Mouse (Mus musculus): Measurements from ENCODE around the gene Ppp1r32. TPM values are rescaled to one million over a fixed set of nuclear protein-coding genes. Genes with fewer than 3 reads are reported as not detected.

Ppp1r32 gene
- polyA plus RNA-seq, 1 experiment from 2014 or later, result 0.15 TPM

- H3K4me2 ChIP-seq (ENCODE audit: low read depth, low read length), result peak overlapping the region; percentile 4; the same call in 1 of the 2 replicates
- WGBS (ENCODE audit: insufficient replicate concordance), result 72% methylated on average over 15 of the region's 15 CpGs
- ATAC-seq (peak; percentile 87), DNase-seq (no peak)
- no peak overlapping the region for H3K4me3 ChIP-seq (ENCODE audit: low read depth, low read length)
- H3K9me3 ChIP-seq (ENCODE audit: low read length), result no peaks in the 10 kb centered on the region; the same call in 1 of the 2 replicates
- H3K4me1 ChIP-seq (ENCODE audit: insufficient read depth), result no peaks in the 10 kb centered on the region
- no peak overlapping the region for H3K9ac ChIP-seq (replicated peaks)
- H3K36me3 ChIP-seq (replicated peaks; ENCODE audit: insufficient read depth, low read length), result no peaks in the 10 kb centered on the region
- no peaks in the 10 kb centered on the region for H3K27me3 ChIP-seq (ENCODE audit: insufficient read depth, low read length)
- H3K27ac ChIP-seq (ENCODE audit: low read depth), result 0 out of 2 replicates have a peak overlapping the region, but pooled peaks have one; percentile 30
- TF ChIP-seq CTCF (IDR thresholded peaks at IDR 0.05; ENCODE audit: low read depth), result no peak
- TF ChIP-seq EP300 (IDR thresholded peaks at IDR 0.05; ENCODE audit: low read depth), result peak; percentile 47; the same call in 1 of the 2 replicates
Measured at GRCm38 (mm10) chr19:10444685-10445369, 37.9 kb downstream of the Ppp1r32 start.

GRCm38 (mm10) chr19:10437521-10437920 lies 45.2 kb downstream of the Ppp1r32 start:
- no peaks in the 10 kb centered on the region for H3K9me3 ChIP-seq (ENCODE audit: low read length)
- WGBS (ENCODE audit: insufficient replicate concordance), result 50% methylated on average over 1 of the region's 1 CpGs
- H3K9ac ChIP-seq (replicated peaks), result no peak overlapping the region
- H3K4me3 ChIP-seq (ENCODE audit: low read depth, low read length), result no peak overlapping the region
- H3K36me3 ChIP-seq (replicated peaks; ENCODE audit: insufficient read depth, low read length), result no peaks in the 10 kb centered on the region
- H3K27me3 ChIP-seq (ENCODE audit: insufficient read depth, low read length), result no peaks in the 10 kb centered on the region
- H3K27ac ChIP-seq (ENCODE audit: low read depth), result no peak overlapping the region
- ATAC-seq, result no peak
- no peak overlapping the region for H3K4me2 ChIP-seq (ENCODE audit: low read depth, low read length)
- TF ChIP-seq CTCF (IDR thresholded peaks at IDR 0.05; ENCODE audit: low read depth) (peak; percentile 53), EP300 (IDR thresholded peaks at IDR 0.05; ENCODE audit: low read depth) (no peak)
- DNase-seq, result no peak
- no peaks in the 10 kb centered on the region for H3K4me1 ChIP-seq (ENCODE audit: insufficient read depth)

- no peaks in the 10 kb centered on the region for H3K4me1 ChIP-seq (ENCODE audit: insufficient read depth)
- no peak for DNase-seq
- no peaks in the 10 kb centered on the region for H3K27me3 ChIP-seq (ENCODE audit: insufficient read depth, low read length)
- H3K4me3 ChIP-seq (ENCODE audit: low read depth, low read length), result no peak overlapping the region
- no peaks in the 10 kb centered on the region for H3K36me3 ChIP-seq (replicated peaks; ENCODE audit: insufficient read depth, low read length)
- no peak overlapping the region for H3K4me2 ChIP-seq (ENCODE audit: low read depth, low read length)
- no peak for ATAC-seq
- 5% methylated on average over 1 of the region's 1 CpGs for WGBS (ENCODE audit: insufficient replicate concordance)
- TF ChIP-seq CTCF (IDR thresholded peaks at IDR 0.05; ENCODE audit: low read depth), result no peak
- TF ChIP-seq EP300 (IDR thresholded peaks at IDR 0.05; ENCODE audit: low read depth), result no peak
- H3K9ac ChIP-seq (replicated peaks), result no peak overlapping the region
- no peaks in the 10 kb centered on the region for H3K9me3 ChIP-seq (ENCODE audit: low read length)
- H3K27ac ChIP-seq (ENCODE audit: low read depth), result no peak overlapping the region
Measured at GRCm38 (mm10) chr19:10436726-10437125, 46.0 kb downstream of the Ppp1r32 start.

GRCm38 (mm10) chr19:10435908-10436307 lies 46.8 kb downstream of the Ppp1r32 start:
- no peak for ATAC-seq
- H3K4me2 ChIP-seq (ENCODE audit: low read depth, low read length), result no peak overlapping the region

GRCm38 (mm10) chr19:10434927-10435326 lies 47.8 kb downstream of the Ppp1r32 start:
- DNase-seq (no peak), ATAC-seq (no peak)
- TF ChIP-seq CTCF (IDR thresholded peaks at IDR 0.05; ENCODE audit: low read depth), result no peak
- TF ChIP-seq EP300 (IDR thresholded peaks at IDR 0.05; ENCODE audit: low read depth), result no peak

More at GRCm38 (mm10) chr19:10435908-10436307, 46.8 kb downstream of the Ppp1r32 start:
- Histone ChIP-seq H3K27ac (ENCODE audit: low read depth) (no peak overlapping the region), H3K27me3 (ENCODE audit: insufficient read depth, low read length) (no peaks in the 10 kb centered on the region), H3K9ac (replicated peaks) (no peak overlapping the region), H3K9me3 (ENCODE audit: low read length) (no peaks in the 10 kb centered on the region), H3K4me1 (ENCODE audit: insufficient read depth) (no peaks in the 10 kb centered on the region), H3K4me3 (ENCODE audit: low read depth, low read length) (no peak overlapping the region), H3K36me3 (replicated peaks; ENCODE audit: insufficient read depth, low read length) (no peaks in the 10 kb centered on the region)
- TF ChIP-seq CTCF (IDR thresholded peaks at IDR 0.05; ENCODE audit: low read depth) (peak; percentile 89), EP300 (IDR thresholded peaks at IDR 0.05; ENCODE audit: low read depth) (no peak)
- WGBS (ENCODE audit: insufficient replicate concordance), result 27% methylated on average over 3 of the region's 3 CpGs
- DNase-seq, result peak; percentile 72

GRCm38 (mm10) chr19:10433879-10434540 lies 48.7 kb downstream of the Ppp1r32 start:
- H3K9me3 ChIP-seq (ENCODE audit: low read length), result no peaks in the 10 kb centered on the region
- no peak for ATAC-seq
- DNase-seq, result no peak
- no peaks in the 10 kb centered on the region for H3K36me3 ChIP-seq (replicated peaks; ENCODE audit: insufficient read depth, low read length)
- H3K27me3 ChIP-seq (ENCODE audit: insufficient read depth, low read length), result no peaks in the 10 kb centered on the region
- H3K27ac ChIP-seq (ENCODE audit: low read depth), result no peak overlapping the region
- TF ChIP-seq EP300 (IDR thresholded peaks at IDR 0.05; ENCODE audit: low read depth) (no peak), CTCF (IDR thresholded peaks at IDR 0.05; ENCODE audit: low read depth) (no peak)
- H3K4me3 ChIP-seq (ENCODE audit: low read depth, low read length), result no peak overlapping the region
- H3K4me1 ChIP-seq (ENCODE audit: insufficient read depth), result no peaks in the 10 kb centered on the region
- 61% methylated on average over 9 of the region's 9 CpGs for WGBS (ENCODE audit: insufficient replicate concordance)
- no peak overlapping the region for H3K9ac ChIP-seq (replicated peaks)
- no peak overlapping the region for H3K4me2 ChIP-seq (ENCODE audit: low read depth, low read length)

More at GRCm38 (mm10) chr19:10434927-10435326, 47.8 kb downstream of the Ppp1r32 start:
- Histone ChIP-seq H3K9ac (replicated peaks) (no peak overlapping the region), H3K9me3 (ENCODE audit: low read length) (no peaks in the 10 kb centered on the region), H3K4me1 (ENCODE audit: insufficient read depth) (no peaks in the 10 kb centered on the region), H3K27ac (ENCODE audit: low read depth) (no peak overlapping the region), H3K36me3 (replicated peaks; ENCODE audit: insufficient read depth, low read length) (no peaks in the 10 kb centered on the region), H3K4me2 (ENCODE audit: low read depth, low read length) (no peak overlapping the region), H3K4me3 (ENCODE audit: low read depth, low read length) (no peak overlapping the region), H3K27me3 (ENCODE audit: insufficient read depth, low read length) (no peaks in the 10 kb centered on the region)
- WGBS (ENCODE audit: insufficient replicate concordance), result 51% methylated on average over 6 of the region's 6 CpGs
